Mouse (Mus musculus) layer of hippocampus, adult 6 months (tissue): ENCODE data around the gene Gm5796. TPM values are rescaled to one million over a fixed set of nuclear protein-coding genes. Genes with fewer than 3 reads are reported as not detected.

Source experiments
- long read RNA-seq, 2 experiments: library from polyadenylated mRNA; unstranded; transcript quantifications; one replicate each; pipeline ENCODE4 v2.0.0; 2019 to 2020
- polyA plus RNA-seq: library from polyadenylated mRNA; unstranded; fragments of <200 nt; fragmentation: Nextera tagmentation; gene quantifications from 2 replicates; pipeline ENCODE4 v1.2.3, GENCODE M21; 2021

Gm5796 gene
- 0.14 and 0.20 TPM in 2 replicates for polyA plus RNA-seq
- long read RNA-seq, experiment 1, partial matches to known transcripts: 1 of 2 reads
- long read RNA-seq, experiment 1, other reads (novel, unspliced or antisense): 1 of 2 reads
- long read RNA-seq, experiment 2, partial matches to known transcripts: 0 of 3 reads
- long read RNA-seq, experiment 2, other reads (novel, unspliced or antisense): 3 of 3 reads

GRCm38 (mm10) chr14:4023641-4024040 is at the start of gene Gm5796:
Gene Gm5796 (plus strand): TSS chr14:4023941.

DNA sequence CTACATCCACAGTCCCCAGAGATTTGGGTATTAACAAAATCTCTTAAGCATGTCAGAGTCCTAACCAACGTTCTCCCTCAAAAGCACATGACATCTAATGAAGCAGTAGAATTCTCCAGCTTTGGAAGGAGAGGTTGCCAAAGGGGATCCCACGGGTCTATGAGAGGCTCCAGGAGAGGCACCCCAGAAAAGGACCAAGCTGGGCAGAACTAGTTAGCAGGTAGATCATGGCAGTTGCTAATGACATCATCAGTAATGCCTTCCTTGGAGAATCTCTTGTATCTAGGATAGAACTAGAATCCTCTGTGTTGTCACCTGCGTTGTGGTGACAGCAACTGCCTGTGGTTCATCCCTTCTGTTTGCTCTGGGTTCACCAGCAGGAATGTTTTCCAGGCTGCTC is 25.6 kb upstream of the Gm5796 start, which contains the start of gene Gm3099:
Gm3099 (plus strand) TSS at position 301 of the 400 bp plus-strand sequence.

DNA sequence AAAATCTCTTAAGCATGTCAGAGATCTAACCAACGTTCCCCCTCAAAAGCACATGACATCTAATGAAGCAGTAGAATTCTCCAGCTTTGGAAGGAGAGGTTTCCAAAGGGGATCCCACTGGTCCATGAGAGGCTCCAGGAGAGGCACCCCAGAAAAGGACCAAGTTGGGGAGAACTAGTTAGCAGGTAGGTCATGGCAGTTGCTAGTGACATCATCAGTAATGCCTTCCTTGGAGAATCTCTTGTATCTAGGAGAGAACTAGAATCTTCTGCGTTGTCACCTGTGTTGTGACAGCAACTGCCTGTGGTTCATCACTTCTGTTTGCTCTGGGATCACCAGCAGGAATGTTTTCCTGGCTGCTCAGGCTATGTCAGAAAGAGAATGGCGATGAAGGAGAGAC is 60.1 kb downstream of the Gm5796 start, which contains the start of gene Gm3115:
Gm3115 (plus strand) TSS at position 301 of the 400 bp plus-strand sequence.

Other genes starting within 250 kb of the Gm5796 start
- gene Gm3002, start 213.9 kb upstream of the Gm5796 start, polyA plus RNA-seq: 0.48 and 1.2 TPM in 2 replicates
- gene Gm3033, start 177.7 kb upstream of the Gm5796 start, polyA plus RNA-seq: 0.10 TPM in 1 of 2 replicates, not detected in the other
- not detected in 2 replicates for gene Gm2916, start 139.8 kb upstream of the Gm5796 start, polyA plus RNA-seq
- gene Gm3029, start 92.2 kb upstream of the Gm5796 start, polyA plus RNA-seq: not detected in 2 replicates
- not detected in 2 replicates for gene Gm3095, start 60.4 kb upstream of the Gm5796 start, polyA plus RNA-seq
- not detected in 2 replicates for gene Gm3099, start 25.5 kb upstream of the Gm5796 start, polyA plus RNA-seq
- not detected in 2 replicates for gene Gm3115, start 60.2 kb downstream of the Gm5796 start, polyA plus RNA-seq
- gene Gm8108, start 86.6 kb downstream of the Gm5796 start, polyA plus RNA-seq: 0.30 TPM in 1 of 2 replicates, not detected in the other
- gene Gm3127, start 141.1 kb downstream of the Gm5796 start, polyA plus RNA-seq: not detected in 2 replicates
- 1.5 TPM in 2 replicates for gene Gm2974, start 158.6 kb downstream of the Gm5796 start, polyA plus RNA-seq
- gene Gm3138, start 225.7 kb downstream of the Gm5796 start, polyA plus RNA-seq: not detected in 2 replicates